Mouse (Mus musculus) megakaryocyte-erythroid progenitor cell, adult 5-6 weeks (primary cell): Measurements from ENCODE around the gene Haus6. TPM values are rescaled to one million over a fixed set of nuclear protein-coding genes. Genes with fewer than 3 reads are reported as not detected.

Source experiments
- ATAC-seq: replicated peaks from 2 replicates; pipeline ENCODE4 v1.8.0; 2016; ENCODE audit warnings: mild to moderate bottlenecking, inconsistent platforms; ENCODE audit not compliant: severe bottlenecking, poor library complexity, low FRiP score, low TSS enrichment
- total RNA-seq, 2 experiments: library from RNA; stranded (forward) in 1 of 2; stranded (reverse) in 1 of 2; fragments of 200-1000, 215-1000 nt in 1 of 2; fragments of >200 nt in 1 of 2; fragmentation: Nextera tagmentation in 1 of 2; gene quantifications; 2 replicates each; pipeline ENCODE4 v1.2.3; 2014 to 2017

The Haus6 gene
- total RNA-seq, 2 experiments from 2014 or later: 34.7 to 37.0 TPM

- peak; percentile 10; the same call in 1 of the 2 replicates for ATAC-seq
Observed at GRCm38 (mm10) chr4:86576120-86576541, 35.7 kb downstream of the Haus6 start.

GRCm38 (mm10) chr4:86575283-86575983 is 36.4 kb downstream of the Haus6 start, which contains the start of gene Rraga:
TSS of gene Rraga (plus strand) at chr4:86575668.
- ATAC-seq: peak; percentile 92

- ATAC-seq: peak; percentile 24
Observed at GRCm38 (mm10) chr4:86574939-86575282, 36.9 kb downstream of the Haus6 start.

GRCm38 (mm10) chr4:86561061-86561460 is 50.8 kb downstream of the Haus6 start:
- ATAC-seq: no peak

- ATAC-seq: no peak
Observed at GRCm38 (mm10) chr4:86559006-86559405, 52.8 kb downstream of the Haus6 start.

- no peak for ATAC-seq
Observed at GRCm38 (mm10) chr4:86558228-86558627, 53.6 kb downstream of the Haus6 start, which contains the start of gene Saxo1. TSS of gene Saxo1 (minus strand) at chr4:86558328.

GRCm38 (mm10) chr4:86557371-86557770 is 54.5 kb downstream of the Haus6 start:
- ATAC-seq: no peak

GRCm38 (mm10) chr4:86555035-86555707 is 56.7 kb downstream of the Haus6 start:
- no peak for ATAC-seq

GRCm38 (mm10) chr4:86548332-86548731 is 63.5 kb downstream of the Haus6 start:
- ATAC-seq: no peak

GRCm38 (mm10) chr4:86545615-86546014 is 66.2 kb downstream of the Haus6 start:
- no peak for ATAC-seq

GRCm38 (mm10) chr4:86543999-86544398 is 67.9 kb downstream of the Haus6 start:
- no peak for ATAC-seq

GRCm38 (mm10) chr4:86541573-86541972 is 70.3 kb downstream of the Haus6 start:
- no peak for ATAC-seq

- ATAC-seq: no peak
Observed at GRCm38 (mm10) chr4:86538936-86539335, 72.9 kb downstream of the Haus6 start.

GRCm38 (mm10) chr4:86537972-86538371 is 73.9 kb downstream of the Haus6 start:
- 0 out of 2 replicates have a peak, but pooled peaks have one; percentile 34 for ATAC-seq

- no peak for ATAC-seq
Observed at GRCm38 (mm10) chr4:86534091-86534481, 77.8 kb downstream of the Haus6 start.

GRCm38 (mm10) chr4:86533406-86534090 is 78.3 kb downstream of the Haus6 start:
- ATAC-seq: no peak

GRCm38 (mm10) chr4:86529161-86529560 is 82.7 kb downstream of the Haus6 start:
- ATAC-seq: no peak
